In the genomic region with DNA sequence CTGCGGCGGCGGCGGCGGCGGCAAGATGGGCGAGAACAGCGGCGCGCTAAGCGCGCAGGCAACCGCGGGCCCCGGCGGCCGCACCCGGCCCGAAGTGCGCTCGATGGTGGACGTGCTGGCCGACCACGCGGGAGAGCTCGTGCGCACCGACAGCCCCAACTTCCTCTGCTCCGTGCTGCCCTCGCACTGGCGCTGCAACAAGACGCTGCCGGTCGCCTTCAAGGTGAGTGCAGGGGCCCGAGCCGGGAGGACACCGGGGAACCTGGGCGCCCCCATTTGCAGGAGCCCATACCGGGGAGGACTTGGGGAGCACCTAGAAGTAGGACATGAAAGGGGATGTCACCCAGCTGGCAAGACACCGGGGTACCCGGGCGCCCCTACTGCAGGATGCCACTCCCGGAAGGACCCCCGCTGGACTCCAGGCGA, we compare ENCODE assay signal across 8 mouse cellular contexts. TPM values are rescaled to one million over a fixed set of nuclear protein-coding genes. Genes with fewer than 3 reads are reported as not detected.
DNase-seq lines count a peak whose midpoint lies in the region; ATAC-seq and TF ChIP-seq lines count a peak whose summit lies in the region.

No protein-coding gene starts in this region.

- peaks cover 0 to 3% of the 10 kb centered on the region in 2 experiments; a peak in 2 of 4 replicates for H3K4me1 ChIP-seq in MEL (ENCODE audit: control insufficient read depth in 1 of 2, insufficient read depth in 2 of 2, low read length in 2 of 2)
- no peaks in the 10 kb centered on the region for H3K4me1 ChIP-seq in heart, adult 2 months (ENCODE audit: control insufficient read depth, insufficient read depth, low read length)

- peak; percentile 70 to 73 for DNase-seq in B cell, adult 2 months
- DNase-seq in MEL (ENCODE audit: low read depth, low spot score): peak; percentile 55
- DNase-seq in heart, adult 2 months: peak; percentile 61 to 65
- peak; percentile 58 for DNase-seq in kidney, postnatal 10 days
- peak; percentile 67 to 84 for DNase-seq in spleen, postnatal 4 days (ENCODE audit: low spot score in 2 of 2)
- DNase-seq in cerebellum, adult 11 months: no peak

- peaks cover 0 to 2% of the 10 kb centered on the region in 2 experiments; a peak in 1 of 4 replicates for H3K36me3 ChIP-seq in MEL (ENCODE audit: control insufficient read depth in 1 of 2, insufficient read depth in 2 of 2, low read length in 2 of 2)
- H3K36me3 ChIP-seq in heart, adult 2 months (ENCODE audit: control insufficient read depth, insufficient read depth, low read length): no peaks in the 10 kb centered on the region

- no peak for TF ChIP-seq EP300 in MEL (IDR thresholded peaks at IDR 0.05; ENCODE audit: low read depth in 1 of 2, low read length in 2 of 2)
- TF ChIP-seq EP300 in heart, adult 2 months (IDR thresholded peaks at IDR 0.05; ENCODE audit: insufficient read depth, low read depth, low read length): no peak

- H3K27me3 ChIP-seq in MEL (ENCODE audit: control insufficient read depth in 1 of 2, insufficient read depth in 2 of 2, low read length in 2 of 2): no peaks in the 10 kb centered on the region
- peaks cover 53% of the 10 kb centered on the region for H3K27me3 ChIP-seq in heart, adult 2 months (ENCODE audit: control insufficient read depth, insufficient read depth, low read length)

- H3K79me2 ChIP-seq in MEL (ENCODE audit: control insufficient read depth, insufficient read depth, low read length, poor library complexity): peaks cover 24% of the 10 kb centered on the region
- no peaks in the 10 kb centered on the region for H3K79me2 ChIP-seq in heart, adult 2 months (replicated peaks; ENCODE audit: control insufficient read depth, insufficient read depth, low read length)

- H3K4me3 ChIP-seq in MEL (ENCODE audit: control insufficient read depth in 1 of 2, insufficient read depth in 1 of 2, low read depth in 2 of 2, low read length in 2 of 2): peak overlapping the region; percentile 65 to 84
- H3K4me3 ChIP-seq in heart, adult 2 months: peak overlapping the region; percentile 29

- peak overlapping the region; percentile 81 for H3K9ac ChIP-seq in MEL (ENCODE audit: control insufficient read depth, low read depth, low read length, poor library complexity, severe bottlenecking)
- 0 out of 2 replicates have a peak overlapping the region, but pooled peaks have one; percentile 10 for H3K9ac ChIP-seq in heart, adult 2 months (ENCODE audit: low read depth, low read length)

- no peak for TF ChIP-seq CTCF in MEL (IDR thresholded peaks at IDR 0.05 in 2 of 3, conservative IDR thresholded peaks at IDR 0.05 in 1 of 3; ENCODE audit: control insufficient read depth in 1 of 3, insufficient read depth in 1 of 3, low read depth in 2 of 3, low read length in 3 of 3, poor library complexity in 1 of 3, severe bottlenecking in 1 of 3)
- TF ChIP-seq CTCF in heart, adult 2 months (IDR thresholded peaks at IDR 0.05): no peak

- WGBS in heart, adult 2 months: under 1% methylated on average over 44 of the region's 45 CpGs

- TF ChIP-seq RAD21 in MEL (IDR thresholded peaks at IDR 0.05; ENCODE audit: low read depth, low read length): no peak

- TF ChIP-seq POLR2A in MEL (IDR thresholded peaks at IDR 0.05; ENCODE audit: control insufficient read depth in 1 of 2, insufficient read depth in 1 of 2, low read depth in 1 of 2, low read length in 2 of 2, poor library complexity in 1 of 2): no peak
- TF ChIP-seq POLR2A in heart, adult 2 months (IDR thresholded peaks at IDR 0.05; ENCODE audit: insufficient read depth, low read depth, low read length): no peak

- intact Hi-C loops in heart, adult 2 months (cut with DNase I): loop anchor here (5.0 kb wide), 2 partner anchors 86 to 206 kb away; no protein-coding TSS in a partner anchor

- peak overlapping the region; percentile 41 for H3K27ac ChIP-seq in MEL (ENCODE audit: control insufficient read depth, low read depth, low read length)
- no peak overlapping the region for H3K27ac ChIP-seq in heart, adult 2 months

- H3K9me3 ChIP-seq in MEL (replicated peaks; ENCODE audit: insufficient read depth, low read length): no peaks in the 10 kb centered on the region

- ATAC-seq in megakaryocyte progenitor cell, adult 5-6 weeks (replicated peaks; ENCODE audit: poor library complexity): peak; percentile 34
- no peak for ATAC-seq in activated CD4-positive, CD25-positive, alpha-beta regulatory T cell, adult 4 months

TF ChIP-seq in MEL, 35 proteins besides CTCF, POLR2A, EP300 and RAD21:
- TF ChIP-seq TBP (IDR thresholded peaks at IDR 0.05; ENCODE audit: low read depth, low read length): no peak
- no peak; the same call in 1 of the 2 replicates for TF ChIP-seq SIN3A (IDR thresholded peaks at IDR 0.05; ENCODE audit: low read length)
- TF ChIP-seq ETS1 (IDR thresholded peaks at IDR 0.05; ENCODE audit: low read depth, low read length): no peak

RNA-seq across cellular contexts. Expression of a gene that starts 32.4 kb away (rescaled TPM):
- 3.7 and 4.3 TPM in 2 replicates for total RNA-seq in MEL (2012; rRNA removed)
- polyA plus RNA-seq in MEL (2012; ENCODE audit: insufficient read depth in 1 of 2, insufficient read length in 2 of 2, low read depth in 1 of 2, low replicate concordance in 2 of 2, missing spikeins in 1 of 2): 10 to 100 TPM in 1 of 2 experiments, not detected in 1; 29.2 TPM
- 1 to 10 TPM in 1 of 2 experiments, under 1 TPM in 1; 0.97 to 1.2 TPM for total RNA-seq in heart, adult 2 months (2021)
- polyA plus RNA-seq in heart, adult 2 months (2012; rRNA removed): 0.15 and 0.39 TPM in 2 replicates
- 56.7 and 60.5 TPM in 2 replicates for total RNA-seq in megakaryocyte progenitor cell, adult 5-6 weeks (2015)
- total RNA-seq in megakaryocyte progenitor cell, adult 5-6 weeks (2017): 7.1 and 10.8 TPM in 2 replicates
- polyA plus RNA-seq in activated CD4-positive, CD25-positive, alpha-beta regulatory T cell, adult 4 months (2017; shearing (Covaris generic)): 10 to 100 TPM; 12.8 to 17.6 TPM
